Mouse (Mus musculus): ENCODE data around the gene Capn10.

Gene Capn10

DNA sequence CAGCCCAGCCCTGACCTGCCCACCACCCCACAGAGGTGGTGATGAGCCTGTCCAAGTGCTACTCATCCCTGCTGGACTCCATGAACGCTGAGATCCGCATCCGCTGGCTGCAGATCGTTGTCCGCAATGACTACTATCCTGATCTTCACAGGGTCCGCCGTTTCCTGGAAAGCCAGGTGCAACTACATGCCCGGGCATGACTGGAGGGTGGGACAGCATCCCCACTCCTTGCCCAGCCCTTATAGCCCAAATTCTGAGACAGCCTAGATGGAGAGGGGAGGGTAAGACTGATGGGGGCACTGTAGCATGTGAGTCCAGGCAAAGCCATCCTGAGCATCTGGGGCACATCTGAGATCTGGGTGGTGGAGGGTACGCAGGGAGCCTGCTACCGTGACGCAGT lies 15.0 kb upstream of the Capn10 start:
- 96% methylated on average over 11 of the region's 11 CpGs for WGBS

DNA sequence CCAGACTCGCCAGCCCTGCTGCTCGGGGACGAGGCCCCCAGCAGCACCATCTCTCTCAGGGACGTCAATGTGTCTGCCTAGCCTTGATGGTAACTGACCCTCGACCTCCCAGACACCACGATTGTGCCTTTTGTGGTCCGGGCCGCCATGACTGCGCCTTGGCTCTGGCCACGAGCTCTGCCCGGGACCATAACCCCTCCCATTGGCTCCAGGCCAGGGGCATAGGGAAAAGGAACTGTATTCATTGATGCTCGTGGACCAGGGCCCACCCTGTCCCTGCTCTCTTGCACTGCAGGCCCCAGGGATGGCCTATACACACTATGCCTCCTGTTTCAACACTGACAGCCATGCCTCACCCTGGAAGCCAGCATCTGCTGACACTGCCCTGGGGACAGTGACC lies 14.4 kb upstream of the Capn10 start:
- 62% methylated on average over 12 of the region's 12 CpGs for WGBS

DNA sequence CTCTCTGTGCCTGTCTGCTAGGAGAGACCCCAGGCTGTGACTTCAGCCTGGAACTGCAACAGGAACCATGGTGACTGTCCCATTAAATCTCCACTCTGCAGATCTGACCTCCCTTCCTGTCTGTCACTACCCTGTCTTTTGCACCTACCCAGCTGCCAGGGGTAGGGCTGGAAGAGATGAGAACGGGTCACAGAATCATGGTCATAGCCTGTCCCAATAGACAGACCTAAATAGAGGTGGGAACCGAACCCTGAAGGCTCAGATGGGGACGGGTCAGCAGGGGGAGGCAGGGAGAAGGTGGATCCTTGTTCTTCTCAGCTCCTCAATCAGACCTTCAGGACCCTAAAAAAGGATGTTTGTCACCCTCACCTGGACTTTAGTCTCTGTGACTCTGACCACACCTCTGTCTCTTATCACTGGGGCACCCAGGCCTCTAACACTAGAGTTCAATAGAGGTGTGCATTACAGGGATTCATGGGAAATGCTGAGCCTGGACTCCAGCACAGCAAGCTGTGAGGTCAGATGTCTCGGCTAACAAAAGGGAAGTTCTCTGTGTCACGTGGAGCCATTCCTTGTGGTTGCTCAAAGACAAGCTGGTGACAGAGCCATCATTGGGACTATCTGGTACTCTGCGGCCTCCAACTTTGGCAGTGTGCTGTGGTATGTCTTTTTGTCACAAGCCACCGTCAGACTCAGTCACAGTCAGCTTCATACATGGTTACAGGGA lies 13.5 kb upstream of the Capn10 start:
- 80% methylated on average over 7 of the region's 7 CpGs for WGBS

DNA sequence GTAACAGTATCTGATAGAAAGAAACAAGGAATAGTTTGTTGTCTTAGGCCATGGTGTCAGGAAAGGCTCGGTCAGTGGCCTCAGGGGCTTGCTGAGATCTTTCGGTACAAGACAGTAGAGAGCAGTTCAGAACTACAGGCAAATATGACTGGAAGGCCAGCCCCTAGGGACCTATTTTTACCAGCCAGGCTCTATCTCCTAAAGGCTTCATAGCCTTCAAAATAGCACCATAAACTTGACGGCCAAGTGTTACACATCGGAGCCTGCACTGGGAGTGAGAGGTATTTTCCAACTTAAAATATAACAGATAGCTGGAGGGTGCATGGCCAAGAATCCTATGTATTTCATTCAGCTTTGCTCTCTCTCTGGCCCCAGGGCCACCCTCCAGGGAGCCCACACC lies 12.7 kb upstream of the Capn10 start:
- 72% methylated on average over 4 of the region's 4 CpGs for WGBS

DNA sequence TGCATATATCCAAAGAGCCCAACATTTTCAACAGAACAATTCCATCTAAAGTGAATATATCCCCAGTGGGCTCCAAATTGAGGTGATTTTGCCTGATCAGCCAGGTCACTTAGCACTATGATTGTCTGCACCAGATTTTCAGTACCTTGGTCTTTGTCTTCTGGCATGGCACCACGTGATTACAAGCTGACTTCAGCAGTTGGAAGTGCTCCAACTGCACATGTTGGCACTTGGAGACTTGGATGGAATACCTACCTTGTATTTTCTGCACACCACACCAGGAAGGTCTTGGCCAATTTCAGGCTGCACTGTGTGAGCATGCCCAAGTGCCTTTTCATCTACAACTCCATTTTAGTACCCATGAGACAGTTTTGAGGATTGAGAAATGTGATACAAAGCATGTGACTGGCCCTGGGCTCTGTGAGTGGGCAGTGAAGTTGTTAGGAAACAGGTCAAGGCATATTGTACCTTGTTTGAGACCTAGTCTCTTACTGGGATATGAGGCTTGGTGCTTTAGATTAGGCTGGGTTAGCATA lies 3.9 kb upstream of the Capn10 start:
- 18% methylated on average over 1 of the region's 1 CpGs for WGBS

DNA sequence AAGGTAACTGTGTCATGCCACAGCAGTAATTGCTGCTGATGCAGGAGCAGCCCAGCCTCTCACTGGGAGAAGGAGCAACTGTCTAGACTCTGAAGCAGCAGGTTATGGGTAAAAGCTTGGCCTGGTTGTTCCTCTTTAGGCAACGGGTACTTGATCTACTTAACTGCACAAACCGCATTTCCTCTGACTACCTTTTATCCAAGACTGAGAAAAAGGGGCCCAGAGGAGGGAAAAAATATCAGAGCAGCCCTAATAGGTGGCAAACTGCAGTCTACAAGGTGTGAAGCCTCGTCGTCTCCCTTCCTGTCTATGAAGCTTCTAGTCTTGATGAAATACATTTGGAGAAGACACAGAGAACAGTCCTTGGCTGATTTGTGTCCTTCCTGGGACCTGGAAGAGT lies 565 bp upstream of the Capn10 start:
- WGBS, result 74% methylated on average over 4 of the region's 4 CpGs

DNA sequence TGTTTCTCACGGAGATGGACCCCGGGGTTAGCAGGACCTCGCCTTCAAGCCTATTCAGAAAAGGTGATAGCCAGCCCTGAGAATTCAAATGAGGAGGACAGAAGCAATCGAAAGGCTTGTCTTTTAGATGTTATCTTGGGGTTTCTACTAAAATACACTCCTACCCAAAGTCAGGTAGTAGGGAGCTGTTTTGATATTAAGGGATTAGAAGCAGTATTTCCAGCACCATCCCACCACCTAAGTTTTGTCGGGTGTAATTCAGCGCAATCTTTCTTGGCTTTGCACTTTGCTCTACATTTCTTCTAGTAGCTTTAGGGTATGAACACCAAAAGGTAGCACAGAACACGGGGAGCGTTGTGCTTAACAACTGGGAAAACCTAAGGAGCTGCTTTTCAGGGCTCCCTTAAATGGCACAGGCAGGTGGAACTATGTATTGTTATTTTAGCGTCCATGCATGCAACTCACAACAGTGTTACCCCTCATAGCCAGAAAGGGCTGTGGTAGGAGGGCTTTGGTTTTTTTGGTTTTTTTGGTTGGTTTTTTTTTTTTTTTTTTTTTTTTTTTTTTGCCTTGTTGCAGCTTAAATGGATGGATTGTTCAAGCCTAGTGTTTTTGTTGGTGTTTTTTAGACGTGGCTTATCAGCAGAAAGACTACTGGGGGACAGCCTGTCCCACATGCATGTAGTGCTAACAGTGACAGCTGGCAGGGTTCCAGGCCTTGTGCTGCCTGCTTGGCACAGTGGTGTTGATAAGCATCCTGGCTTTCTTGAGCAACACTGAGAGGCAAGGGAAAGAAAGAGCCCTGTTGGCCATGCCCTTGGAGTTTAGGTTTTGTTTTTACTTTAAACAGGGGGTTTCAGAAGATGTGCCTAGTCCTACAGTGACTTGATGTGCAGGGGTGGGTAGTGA lies 1.1 kb downstream of the Capn10 start:
- 6% methylated on average over 10 of the region's 10 CpGs for WGBS

DNA sequence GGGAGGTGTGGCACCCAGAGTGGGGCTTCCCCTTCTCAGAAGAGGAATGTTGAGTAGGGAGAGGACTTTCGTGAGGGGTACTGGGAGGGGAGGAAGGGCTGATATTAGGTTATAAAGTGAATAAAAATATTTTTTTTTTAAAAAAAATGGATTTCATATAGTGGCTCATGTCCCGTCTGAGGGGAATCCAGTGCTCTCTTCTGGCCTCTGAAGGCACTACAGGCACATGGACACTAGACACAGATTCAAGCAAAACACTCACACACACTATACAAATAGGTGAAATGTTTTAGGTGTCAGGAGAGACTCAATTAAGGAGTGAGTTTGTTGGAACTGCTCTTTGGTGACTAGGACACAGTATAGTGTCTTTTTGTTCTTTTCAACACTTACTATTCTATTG lies 1.8 kb downstream of the Capn10 start:
- WGBS, result 17% methylated on average over 2 of the region's 2 CpGs

DNA sequence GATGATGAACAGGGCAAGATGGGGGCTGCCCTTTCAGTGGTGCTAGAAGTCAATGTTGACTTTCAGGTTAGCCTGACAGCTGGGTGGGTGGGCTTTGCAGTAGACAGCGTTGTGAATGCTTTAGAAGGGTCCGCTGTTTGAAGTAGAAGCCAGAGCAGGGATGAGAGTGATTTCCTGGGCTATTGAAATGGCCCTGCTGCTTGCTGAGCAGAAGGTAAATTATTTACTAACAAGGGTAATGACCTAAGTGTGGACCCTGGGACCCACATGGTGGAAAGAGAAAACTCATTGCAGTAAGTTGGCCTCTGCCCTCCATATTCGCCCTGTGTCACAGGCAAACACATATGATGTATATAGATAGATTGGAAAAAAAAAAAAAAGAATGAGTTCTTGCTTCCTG lies 2.3 kb downstream of the Capn10 start:
- WGBS, result 79% methylated on average over 3 of the region's 3 CpGs

DNA sequence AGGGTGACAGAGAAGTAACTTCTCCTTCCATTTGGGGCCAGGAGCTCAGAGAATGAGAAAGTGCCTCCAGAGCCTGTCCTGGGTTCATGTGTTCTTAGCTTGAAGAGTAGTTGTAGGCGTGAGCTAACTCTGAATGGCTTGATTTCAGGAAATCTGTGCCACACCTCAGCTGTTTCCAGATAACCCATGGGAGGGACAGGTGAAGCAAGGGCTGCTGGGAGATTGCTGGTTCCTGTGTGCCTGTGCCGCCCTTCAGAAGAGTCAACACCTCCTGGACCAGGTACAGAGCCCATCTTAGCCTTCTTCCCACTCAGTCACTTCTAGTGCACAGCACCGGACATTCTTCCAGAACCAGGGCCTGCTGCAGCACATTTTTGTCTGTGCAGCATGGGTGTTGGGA lies 3.6 kb downstream of the Capn10 start:
- 95% methylated on average over 3 of the region's 3 CpGs for WGBS

DNA sequence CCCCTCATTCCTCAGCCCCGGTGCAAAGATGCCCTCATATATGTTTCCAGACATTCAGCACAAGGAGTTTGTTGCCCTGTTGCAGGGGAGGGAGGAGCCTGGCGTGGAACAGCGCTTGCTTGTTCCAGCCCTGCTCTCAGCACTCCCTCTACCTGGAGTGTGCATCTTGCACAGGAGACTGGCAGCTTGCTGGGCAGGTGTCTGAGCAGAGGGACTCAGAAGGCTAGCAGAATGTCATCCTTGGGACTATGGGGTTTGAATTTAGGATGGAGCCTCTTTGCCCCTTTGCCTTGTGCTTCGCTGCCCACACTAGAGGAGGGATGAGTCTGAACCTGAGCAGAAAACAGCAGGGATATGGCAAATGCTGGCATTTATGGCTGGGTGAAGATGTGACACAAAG lies 5.6 kb downstream of the Capn10 start:
- WGBS, result 93% methylated on average over 4 of the region's 4 CpGs

DNA sequence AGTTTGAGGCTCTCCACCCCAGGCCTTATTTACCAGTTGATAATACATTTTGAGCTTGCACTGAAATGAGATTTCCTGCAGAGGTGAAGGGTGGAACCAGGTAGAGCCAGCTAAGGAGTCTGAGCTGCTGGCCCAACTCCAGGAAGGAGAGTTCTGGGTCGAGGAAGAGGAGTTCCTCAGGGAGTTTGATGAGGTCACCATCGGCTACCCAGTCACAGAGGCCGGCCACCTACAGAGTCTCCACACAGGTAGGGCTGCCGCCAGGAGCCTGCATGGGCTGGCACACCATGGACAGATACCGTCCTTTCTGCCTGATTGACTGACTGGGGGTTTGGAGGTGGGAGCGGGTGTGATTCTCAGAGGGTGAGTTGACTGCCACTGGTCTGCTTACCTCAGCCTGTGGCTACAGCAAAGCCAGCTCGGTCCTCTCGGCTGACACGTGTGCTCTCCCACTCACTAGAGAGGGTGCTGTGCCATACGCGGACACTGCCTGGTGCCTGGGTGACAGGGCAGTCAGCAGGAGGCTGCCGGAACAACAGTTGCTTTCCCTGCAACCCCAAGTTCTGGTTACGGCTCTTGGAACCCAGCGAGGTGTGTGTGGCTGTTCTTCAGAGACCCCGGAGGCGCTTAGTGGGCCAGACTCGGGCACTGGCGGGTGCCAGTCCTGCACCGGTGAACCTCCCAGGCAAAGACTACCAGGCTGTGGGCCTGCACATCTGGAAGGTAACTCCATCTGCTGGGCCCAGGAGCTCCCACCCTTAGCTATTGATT lies 9.2 kb downstream of the Capn10 start:
- 91% methylated on average over 19 of the region's 19 CpGs for WGBS

DNA sequence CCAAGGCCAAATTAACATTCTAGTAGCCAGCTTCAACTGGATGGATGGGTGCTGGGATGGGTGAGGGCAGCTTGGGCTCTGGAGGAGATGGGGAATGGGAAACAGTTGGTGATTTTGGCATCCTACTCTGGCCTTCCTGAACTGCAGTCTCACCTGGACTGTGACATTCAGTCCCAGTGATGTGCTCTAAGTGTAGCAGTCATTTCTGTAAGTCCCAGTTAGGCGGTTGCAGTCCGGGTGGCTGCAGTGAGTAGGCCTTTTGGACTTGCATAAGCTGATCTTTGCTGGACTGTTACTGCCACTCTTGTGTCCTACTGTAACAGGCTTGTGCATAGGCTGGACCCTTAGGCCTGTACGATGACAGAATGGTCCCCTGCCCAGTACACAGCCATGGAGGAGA lies 13.8 kb downstream of the Capn10 start:
- WGBS, result 96% methylated on average over 3 of the region's 3 CpGs

DNA sequence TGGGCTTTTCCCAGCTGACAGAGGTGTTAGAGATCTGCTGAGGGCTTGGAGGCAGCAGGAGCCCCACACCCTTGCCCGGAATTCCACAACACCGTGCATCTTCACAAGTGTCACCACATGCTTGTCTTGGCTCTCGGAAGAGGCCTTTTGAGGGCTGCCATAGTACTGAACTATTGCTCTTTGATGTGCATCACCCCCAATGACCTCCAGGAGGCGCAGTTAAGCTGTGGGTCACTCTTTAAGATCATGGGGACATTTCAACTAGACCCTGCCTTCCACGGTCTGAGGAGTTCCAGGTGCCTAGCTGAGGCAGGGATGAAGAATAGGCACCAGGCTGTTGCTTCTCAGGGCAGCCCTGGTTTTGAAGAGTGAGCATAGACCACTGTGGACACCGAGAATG lies 15.2 kb downstream of the Capn10 start:
- WGBS, result 63% methylated on average over 6 of the region's 6 CpGs

DNA sequence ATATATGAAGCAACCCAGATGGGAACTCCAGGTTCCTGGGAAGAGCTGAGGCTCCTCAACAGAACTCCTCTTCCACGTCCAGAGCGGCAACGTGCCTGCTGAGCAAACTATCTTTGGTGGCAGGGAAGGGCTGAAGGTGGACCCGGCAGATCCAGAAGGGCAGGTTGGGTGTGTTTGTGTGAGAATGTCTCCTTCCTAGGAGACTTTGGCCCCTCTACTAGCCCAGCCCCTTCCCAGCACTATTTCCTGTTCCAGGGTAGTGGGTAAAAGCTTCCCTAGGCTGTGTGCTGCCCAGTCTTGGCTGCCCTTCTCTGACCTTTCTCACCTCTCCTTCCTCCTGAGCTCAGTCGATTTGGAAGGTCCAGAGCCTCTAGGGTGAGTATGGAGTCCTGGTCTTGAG lies 16.4 kb downstream of the Capn10 start, which contains the start of gene Gpr35:
Gene Gpr35 (plus strand): TSS at position 259 of the 400 bp plus-strand sequence.
- 75% methylated on average over 5 of the region's 5 CpGs for WGBS

DNA sequence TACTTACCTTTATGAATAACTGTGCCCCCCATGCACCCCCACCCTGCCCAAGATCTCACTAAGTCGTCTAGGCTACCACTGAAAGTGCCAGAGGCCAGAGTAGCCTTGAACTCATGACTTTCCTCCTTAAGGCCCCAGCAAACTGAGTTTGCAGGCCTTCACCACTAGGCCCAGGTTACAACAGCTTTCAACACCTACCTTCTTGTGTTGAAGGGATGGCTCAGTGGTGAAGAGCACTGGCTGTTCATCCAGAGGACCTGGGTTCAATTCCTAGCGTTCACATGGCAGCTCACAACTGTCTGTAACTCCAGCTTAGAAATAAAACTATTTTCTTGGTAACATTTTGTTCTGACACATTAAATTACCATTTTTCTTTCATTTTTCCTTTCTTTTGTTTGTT lies 19.5 kb downstream of the Capn10 start:
- WGBS, result 79% methylated on average over 2 of the region's 2 CpGs

DNA sequence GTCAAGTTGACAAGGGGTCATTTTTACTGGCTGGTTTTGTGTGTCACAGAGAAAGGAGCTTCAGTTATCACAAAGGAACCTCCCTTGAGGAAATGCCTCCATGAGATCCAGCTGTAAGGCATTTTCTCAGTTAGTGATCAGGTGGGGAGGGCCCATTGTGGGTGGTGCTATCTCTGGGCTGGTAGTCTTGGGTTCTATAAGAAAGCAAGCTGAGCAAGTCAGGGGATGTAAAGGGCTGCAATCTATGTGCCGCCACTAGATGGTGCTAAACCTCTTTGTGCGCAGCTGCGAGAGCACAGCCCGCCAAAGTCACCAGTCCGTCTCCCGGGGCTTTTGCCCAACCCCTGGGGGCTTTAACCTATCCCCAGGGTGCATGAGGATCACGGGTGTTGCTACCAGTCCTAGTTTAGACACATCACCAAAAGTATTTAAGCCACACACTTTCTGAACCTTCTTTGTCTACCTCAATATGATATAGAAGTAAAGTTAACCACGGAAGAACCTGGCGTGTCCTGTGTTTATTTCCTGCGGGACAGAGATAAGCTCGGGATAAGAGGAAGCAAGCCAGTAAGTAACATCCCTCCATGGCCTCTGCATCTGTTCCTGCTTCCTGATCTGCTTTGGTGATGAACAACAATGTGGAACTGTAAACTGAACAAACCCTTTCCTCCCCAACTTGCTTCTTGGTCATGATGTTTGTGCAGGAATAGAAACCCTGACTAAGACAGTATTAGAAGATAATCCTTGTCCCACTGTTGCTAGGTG lies 22.6 kb downstream of the Capn10 start:
- WGBS, result 5% methylated on average over 11 of the region's 11 CpGs

DNA sequence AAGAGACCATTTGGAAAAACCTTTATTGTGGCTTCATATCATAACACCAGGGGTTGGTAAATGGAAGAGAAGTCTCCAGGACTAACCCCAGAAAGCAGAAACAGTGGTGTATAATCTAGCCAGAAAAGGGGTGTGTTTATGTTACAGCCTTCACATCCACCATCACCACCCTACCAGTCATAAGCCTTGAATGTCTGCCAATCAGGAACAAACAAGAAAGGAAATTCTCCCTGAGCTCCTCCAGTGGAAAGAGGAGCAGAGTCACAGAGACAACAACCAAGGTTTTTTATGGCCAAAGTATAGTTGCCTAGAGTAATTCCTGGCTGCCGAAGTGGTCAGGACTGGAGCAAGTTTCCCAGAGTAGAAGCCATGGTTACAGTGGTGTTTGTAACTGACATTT lies 24.8 kb downstream of the Capn10 start:
- WGBS, result 65% methylated on average over 1 of the region's 1 CpGs

DNA sequence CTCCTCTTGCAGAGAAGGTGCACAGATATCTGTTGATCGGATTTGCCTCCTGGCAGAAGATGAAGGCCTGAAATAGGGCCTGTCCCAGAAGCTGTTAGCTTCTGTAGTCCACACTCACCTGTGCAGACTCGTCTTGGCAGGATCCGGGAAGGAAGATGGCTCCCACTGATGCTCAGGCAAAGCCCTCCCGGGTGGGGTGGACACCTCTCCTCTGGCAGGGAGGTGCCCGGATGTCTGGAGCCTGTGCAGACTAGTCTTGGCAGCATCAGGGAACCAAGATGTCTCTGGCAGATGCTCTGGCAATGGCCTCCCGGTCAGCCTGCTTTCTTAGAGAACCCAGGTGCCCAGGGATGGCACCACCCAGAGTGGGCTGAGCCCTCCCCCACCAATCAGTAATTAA lies 36.6 kb downstream of the Capn10 start:
- 90% methylated on average over 6 of the region's 6 CpGs for WGBS

DNA sequence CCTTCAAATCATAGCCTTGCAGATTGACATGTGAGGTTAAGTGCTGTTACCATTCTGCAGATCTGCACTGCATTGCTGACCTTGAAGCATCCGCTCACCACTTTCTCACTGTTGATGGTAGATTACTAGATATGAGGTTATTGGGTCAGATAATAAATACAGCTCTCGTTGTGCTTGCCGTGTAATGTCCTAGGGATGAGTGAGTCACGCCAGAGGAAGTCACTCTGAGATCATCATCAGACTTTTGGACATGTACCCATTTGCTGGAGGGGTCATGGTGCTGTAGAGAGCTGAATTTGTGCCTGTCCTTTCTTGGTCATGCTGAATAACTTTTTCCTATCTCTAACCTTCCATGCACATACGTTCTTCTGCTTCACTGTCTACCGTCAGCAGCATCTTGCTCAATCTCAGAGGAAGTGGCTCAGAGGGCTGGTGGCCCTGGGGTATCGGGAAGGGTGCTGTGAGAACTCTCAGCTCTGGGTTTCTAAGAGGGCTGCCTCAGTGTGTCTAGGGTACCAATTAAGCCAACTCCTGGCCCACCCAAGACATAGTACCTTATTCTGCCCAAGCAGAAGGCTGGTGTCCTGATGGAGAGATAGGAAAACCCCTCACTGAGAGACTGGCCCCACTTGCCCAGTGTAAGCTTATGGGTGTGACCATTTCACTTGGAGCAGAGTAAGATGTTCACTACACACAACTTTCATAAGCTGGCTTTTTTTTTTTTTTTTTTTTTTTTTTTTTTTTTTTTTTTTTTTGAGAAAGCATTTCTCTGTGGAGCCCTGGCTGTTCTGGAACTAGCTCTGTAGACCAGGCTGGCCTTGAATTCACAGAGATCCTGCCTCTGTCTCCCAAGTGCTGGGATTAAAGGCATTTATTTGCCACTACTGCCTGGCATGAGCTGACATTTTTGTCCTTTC lies 38.0 kb downstream of the Capn10 start:
- WGBS, result 92% methylated on average over 7 of the region's 7 CpGs

Data from cerebral cortex, adult 2 months (tissue).